Mouse (Mus musculus) heart, embryonic 15.5 days (tissue): Measurements from ENCODE around the gene Tbcc. TPM values are rescaled to one million over a fixed set of nuclear protein-coding genes. Genes with fewer than 3 reads are reported as not detected.

Source experiments
- ATAC-seq: fragments of 200-750 bp; cut with Nextera tagmentation; replicated peaks from 2 replicates; pipeline ENCODE4 v1.8.0; 2017; ENCODE audit warnings: low read depth, moderate TSS enrichment; ENCODE audit not compliant: insufficient number of reproducible peaks, insufficient read depth, low FRiP score
- H3K27ac ChIP-seq: fragments of 300-500 bp; sonication (generic); 2 replicates; pipeline ENCODE4 v1.5.1; 2015; ENCODE audit warnings: mild to moderate bottlenecking, inconsistent platforms
- H3K27me3 ChIP-seq: fragments of 300-500 bp; sonication (generic); 2 replicates; pipeline ENCODE4 v1.6.1; 2015; ENCODE audit warnings: inconsistent platforms
- H3K36me3 ChIP-seq: fragments of 300-500 bp; sonication (generic); 2 replicates; pipeline ENCODE4 v1.6.1; 2015; ENCODE audit warnings: mild to moderate bottlenecking, inconsistent platforms
- H3K4me1 ChIP-seq: fragments of 300-500 bp; sonication (generic); replicated peaks from 2 replicates; pipeline ENCODE4 v1.6.1; 2015; ENCODE audit warnings: inconsistent platforms
- H3K4me2 ChIP-seq: fragments of 300-500 bp; sonication (generic); 2 replicates; pipeline ENCODE4 v1.6.1; 2015; ENCODE audit warnings: inconsistent platforms, mild to moderate bottlenecking, moderate library complexity
- H3K4me3 ChIP-seq: fragments of 300-500 bp; sonication (generic); 2 replicates; pipeline ENCODE4 v1.5.1; 2015; ENCODE audit warnings: mild to moderate bottlenecking, inconsistent platforms
- H3K9ac ChIP-seq: fragments of 300-500 bp; sonication (generic); 2 replicates; pipeline ENCODE4 v1.6.1; 2015; ENCODE audit warnings: mild to moderate bottlenecking, inconsistent platforms
- H3K9me3 ChIP-seq: fragments of 300-500 bp; sonication (generic); replicated peaks from 2 replicates; pipeline ENCODE4 v1.6.1; 2016; ENCODE audit warnings: inconsistent platforms
- WGBS: fragments of 180-500 bp; shearing (Covaris S2); methylation state at CpG from one replicate; pipeline ENCODE4 v1.1.7; 2015; ENCODE audit warnings: mixed read lengths; 5-methylcytosine and 5-hydroxymethylcytosine counted together
- polyA plus RNA-seq: library from polyadenylated mRNA; unstranded; fragments of >200 nt; fragmentation: Nextera tagmentation; extraction: Ambion mirVana; gene quantifications from 2 replicates; pipeline ENCODE4 v1.2.1, GENCODE M21; 2015

Gene Tbcc
- polyA plus RNA-seq, 1 experiment from 2014 or later: 41.9 TPM

DNA sequence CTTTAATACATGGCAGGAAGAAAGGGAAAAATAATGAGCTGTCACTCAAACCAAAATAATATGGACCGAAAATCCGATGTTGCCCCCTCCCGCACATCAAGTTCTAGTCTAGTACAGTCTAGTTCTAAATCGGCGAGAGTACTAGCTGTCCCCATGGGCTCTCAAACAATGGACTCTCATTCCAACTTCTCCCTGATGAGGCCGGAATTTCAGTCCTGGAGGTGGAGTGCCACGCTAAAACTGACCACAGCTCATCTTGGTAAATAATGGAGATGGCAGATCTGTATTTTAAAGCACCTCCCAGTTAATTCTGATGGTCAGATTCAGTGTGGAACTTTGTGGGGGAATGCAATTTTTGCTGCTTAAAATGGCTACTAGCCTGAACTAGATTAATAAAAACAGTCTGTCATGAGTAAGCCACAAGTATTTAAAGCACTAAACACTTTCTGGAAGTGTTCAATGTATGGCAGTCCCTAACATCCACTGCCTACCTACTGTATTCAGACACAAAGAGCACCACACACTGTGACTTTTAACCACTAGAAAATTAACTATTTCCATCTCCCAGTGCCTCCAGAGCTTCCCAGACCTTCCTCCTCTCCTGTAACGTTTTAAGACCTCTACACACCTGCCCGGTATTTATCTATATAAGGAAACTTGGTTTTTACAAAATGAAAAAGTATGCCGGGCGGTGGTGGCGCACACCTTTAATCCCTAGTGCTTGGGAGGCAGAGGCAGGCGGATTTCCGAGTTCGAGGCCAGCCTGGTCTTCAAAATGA is 35.0 kb upstream of the Tbcc start:
- H3K4me3 ChIP-seq: peak overlapping the region; percentile 98
- no peaks in the 10 kb centered on the region for H3K9me3 ChIP-seq
- ATAC-seq: no peak
- H3K36me3 ChIP-seq: no peaks in the 10 kb centered on the region
- H3K4me2 ChIP-seq: peak overlapping the region; percentile 69
- peaks cover 34% of the 10 kb centered on the region for H3K4me1 ChIP-seq
- H3K9ac ChIP-seq: peak overlapping the region; percentile 100
- peak overlapping the region; percentile 100 for H3K27ac ChIP-seq
- WGBS: 45% methylated on average over 15 of the region's 15 CpGs
- no peaks in the 10 kb centered on the region for H3K27me3 ChIP-seq

DNA sequence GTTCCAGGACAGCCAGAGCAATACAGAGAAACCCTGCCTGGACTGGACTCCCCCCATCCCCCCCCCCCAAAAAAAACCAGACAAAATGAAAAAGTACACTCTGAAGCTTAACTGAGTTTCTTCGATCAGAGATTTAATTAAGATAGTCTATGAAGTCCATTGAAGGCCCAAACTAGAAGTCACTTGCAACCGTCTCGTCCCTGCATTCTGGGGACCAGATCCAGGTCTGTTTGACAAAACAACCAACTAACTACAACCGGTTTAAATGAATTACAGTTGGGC is 34.4 kb upstream of the Tbcc start:
- no peak for ATAC-seq
- Histone ChIP-seq H3K27me3 (no peaks in the 10 kb centered on the region), H3K4me2 (peak overlapping the region; percentile 69), H3K4me1 (peaks cover 37% of the 10 kb centered on the region), H3K27ac (peak overlapping the region; percentile 100), H3K9me3 (no peaks in the 10 kb centered on the region), H3K4me3 (peak overlapping the region; percentile 98), H3K9ac (peak overlapping the region; percentile 100), H3K36me3 (no peaks in the 10 kb centered on the region)
- 12% methylated on average over 4 of the region's 4 CpGs for WGBS

DNA sequence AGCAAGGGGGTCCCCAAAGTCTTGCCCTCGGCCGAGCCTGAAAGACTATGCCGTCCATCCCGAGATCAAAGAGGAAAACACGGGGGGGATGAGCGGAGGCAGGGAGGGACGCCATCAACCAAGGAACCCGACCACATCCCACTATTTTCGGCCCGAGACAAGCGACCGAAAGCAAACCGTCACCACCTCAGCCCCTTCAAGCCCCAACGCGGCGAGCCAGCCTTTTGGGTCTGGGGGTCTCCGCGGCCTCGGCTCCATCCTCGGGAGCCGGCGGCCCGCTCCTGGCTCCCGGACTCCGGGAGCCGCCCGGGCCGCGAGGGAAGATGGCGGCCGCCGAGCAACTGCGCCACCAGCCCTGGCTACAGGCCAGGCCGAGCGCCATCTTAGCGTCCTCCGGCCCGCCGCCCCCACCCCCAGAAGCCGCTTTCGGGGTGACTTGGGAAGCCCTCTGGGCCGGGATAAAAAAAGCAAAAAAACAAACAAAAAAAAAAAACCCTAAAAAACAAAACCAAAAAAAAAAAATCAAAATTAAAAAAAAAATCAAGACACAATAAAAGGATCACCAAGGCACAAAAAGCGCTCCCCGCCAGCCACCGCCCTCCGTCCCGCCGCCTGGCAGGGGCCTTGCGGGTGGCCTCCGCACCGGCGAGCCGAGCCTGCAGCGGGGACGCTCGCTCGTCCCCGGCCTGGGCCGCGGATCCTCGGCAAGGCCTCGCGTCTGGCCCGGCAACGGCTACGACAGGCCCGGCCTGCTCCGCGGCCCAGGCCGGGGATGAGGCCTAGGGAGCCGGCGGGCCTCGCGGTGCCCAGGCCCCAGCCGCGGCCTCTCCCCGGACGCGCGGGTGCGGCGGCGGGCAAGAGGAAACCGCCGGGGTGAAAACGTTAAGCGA is 33.8 kb upstream of the Tbcc start:
- peak; percentile 29 for ATAC-seq
- Histone ChIP-seq H3K27ac (peak overlapping the region; percentile 100), H3K4me1 (peaks cover 37% of the 10 kb centered on the region), H3K27me3 (no peaks in the 10 kb centered on the region), H3K4me2 (peak overlapping the region; percentile 69), H3K9me3 (no peaks in the 10 kb centered on the region), H3K36me3 (no peaks in the 10 kb centered on the region), H3K4me3 (peak overlapping the region; percentile 98), H3K9ac (peak overlapping the region; percentile 100)
- under 1% methylated on average over 87 of the region's 87 CpGs for WGBS

DNA sequence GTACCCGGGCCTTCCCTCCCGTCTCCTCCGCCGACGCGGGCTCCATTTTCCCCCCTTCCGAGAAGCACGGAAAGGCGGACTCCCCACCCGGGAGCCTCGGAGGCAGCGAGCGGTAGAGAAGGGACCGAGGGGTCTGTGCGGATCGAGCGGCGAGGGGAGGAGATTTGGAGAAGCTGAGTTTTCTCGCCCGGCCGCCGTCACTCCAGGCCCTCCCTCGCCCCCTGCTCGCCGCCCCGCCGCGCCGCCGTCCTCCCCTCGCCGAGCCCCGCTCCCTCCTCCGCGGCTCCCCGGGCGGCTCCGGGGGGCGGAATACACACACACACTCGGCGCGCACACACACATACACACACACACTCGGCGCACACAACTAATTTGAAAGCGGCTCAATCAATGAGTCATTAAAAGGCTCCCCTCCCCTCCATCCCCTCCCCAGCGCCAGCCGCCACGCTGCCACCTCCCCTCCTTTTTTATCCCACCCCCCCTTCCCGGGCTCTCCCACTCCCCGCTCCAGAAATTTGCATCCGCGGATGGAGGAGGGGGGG is 33.1 kb upstream of the Tbcc start:
- Histone ChIP-seq H3K9ac (peak overlapping the region; percentile 100), H3K4me2 (peak overlapping the region; percentile 64), H3K4me3 (peak overlapping the region; percentile 98), H3K9me3 (no peaks in the 10 kb centered on the region), H3K36me3 (no peaks in the 10 kb centered on the region), H3K27ac (peak overlapping the region; percentile 100), H3K4me1 (peaks cover 37% of the 10 kb centered on the region), H3K27me3 (no peaks in the 10 kb centered on the region)
- peak; percentile 72 for ATAC-seq
- WGBS: under 1% methylated on average over 45 of the region's 52 CpGs

DNA sequence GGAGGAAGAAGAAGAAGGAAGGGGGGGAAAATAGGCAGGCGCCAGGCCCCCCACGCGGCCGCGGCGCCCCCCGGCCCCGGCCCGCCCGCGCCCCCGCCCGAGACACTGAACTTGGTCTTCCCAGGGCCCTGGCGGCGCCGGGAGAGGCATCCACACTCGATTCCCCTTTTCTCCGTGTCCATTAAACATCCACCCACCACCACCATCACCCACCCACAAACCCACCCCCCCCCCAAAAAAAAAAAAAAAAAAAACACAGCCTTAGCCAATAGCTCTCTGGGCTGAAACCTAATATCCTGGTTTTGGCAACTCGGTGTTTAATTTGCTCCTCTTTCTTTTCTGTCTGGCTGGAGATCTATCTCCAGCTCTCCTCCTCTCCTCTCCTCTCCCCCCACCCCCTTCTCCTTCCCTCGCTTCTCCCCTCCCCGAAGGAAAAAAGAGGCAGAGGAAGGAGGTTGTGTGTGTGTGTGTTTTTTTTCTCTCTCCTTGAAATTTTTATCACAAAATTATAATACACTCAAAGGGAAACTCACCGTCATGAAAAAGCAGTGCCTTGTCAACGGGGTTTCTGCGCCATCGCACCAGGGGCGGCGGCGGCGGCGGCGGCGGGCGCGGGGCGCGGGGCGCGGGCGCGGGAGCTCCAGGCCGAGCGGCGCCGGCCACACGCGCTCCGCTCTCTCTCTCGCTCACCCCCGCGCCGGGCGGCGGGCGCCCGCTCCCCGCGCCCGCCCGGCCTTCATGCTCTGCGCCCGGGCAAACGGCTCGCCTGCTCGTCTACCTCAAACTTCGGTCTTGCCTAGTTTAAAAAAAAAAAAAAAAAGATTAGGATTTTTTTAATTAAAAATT is 32.4 kb upstream of the Tbcc start, which contains the start of gene Bicral:
Bicral (minus strand) TSS at position 580 of the 846 bp plus-strand sequence.
- Histone ChIP-seq H3K4me2 (peak within 1 kb of the TSS; percentile 64), H3K36me3 (no peaks in the 10 kb centered on the region), H3K9ac (peak within 1 kb of the TSS; percentile 100), H3K27me3 (no peaks in the 10 kb centered on the region), H3K27ac (peak within 1 kb of the TSS; percentile 100), H3K4me1 (peaks cover 30% of the 10 kb centered on the region), H3K4me3 (peak within 1 kb of the TSS; percentile 98), H3K9me3 (no peaks in the 10 kb centered on the region)
- WGBS: under 1% methylated on average over 45 of the region's 65 CpGs
- peak; percentile 55 for ATAC-seq

DNA sequence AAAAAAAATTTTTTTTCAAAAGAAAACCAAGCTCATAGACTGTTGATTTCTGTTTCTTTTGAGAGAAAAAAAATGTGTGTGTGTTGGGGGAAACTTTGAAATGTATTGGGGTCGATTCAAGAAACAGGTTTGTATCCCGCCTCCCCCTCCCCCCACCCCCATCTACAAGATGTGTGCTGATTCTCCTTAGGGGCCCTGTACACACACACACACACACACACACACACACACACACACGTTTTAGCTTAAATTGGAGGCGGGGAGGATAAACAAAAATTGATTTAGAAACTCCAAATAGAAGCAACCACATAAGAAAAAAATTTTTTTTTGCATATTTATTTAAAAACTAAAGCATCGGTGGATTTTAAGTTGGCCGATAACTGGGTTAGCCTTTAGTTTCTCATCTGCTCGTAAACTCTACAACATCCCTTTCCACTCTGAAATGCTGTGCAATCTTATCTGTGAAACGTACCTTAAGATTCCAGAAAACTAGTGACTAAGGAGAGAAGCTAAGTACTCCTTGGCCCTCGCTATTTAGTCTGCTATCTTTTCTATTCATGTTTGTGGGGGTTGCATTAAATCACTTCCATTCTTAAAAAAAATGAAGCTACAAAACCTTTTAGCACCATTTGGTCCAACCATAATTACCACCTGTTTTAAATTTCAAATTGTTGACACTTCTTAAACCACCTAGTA is 31.6 kb upstream of the Tbcc start:
- peak overlapping the region; percentile 100 for H3K27ac ChIP-seq
- H3K4me3 ChIP-seq: peak overlapping the region; percentile 98
- H3K4me2 ChIP-seq: peak overlapping the region; percentile 64
- H3K4me1 ChIP-seq: peaks cover 23% of the 10 kb centered on the region
- peak overlapping the region; percentile 100 for H3K9ac ChIP-seq
- H3K36me3 ChIP-seq: no peaks in the 10 kb centered on the region
- 21% methylated on average over 9 of the region's 9 CpGs for WGBS
- H3K27me3 ChIP-seq: no peaks in the 10 kb centered on the region
- no peak for ATAC-seq
- H3K9me3 ChIP-seq: no peaks in the 10 kb centered on the region

DNA sequence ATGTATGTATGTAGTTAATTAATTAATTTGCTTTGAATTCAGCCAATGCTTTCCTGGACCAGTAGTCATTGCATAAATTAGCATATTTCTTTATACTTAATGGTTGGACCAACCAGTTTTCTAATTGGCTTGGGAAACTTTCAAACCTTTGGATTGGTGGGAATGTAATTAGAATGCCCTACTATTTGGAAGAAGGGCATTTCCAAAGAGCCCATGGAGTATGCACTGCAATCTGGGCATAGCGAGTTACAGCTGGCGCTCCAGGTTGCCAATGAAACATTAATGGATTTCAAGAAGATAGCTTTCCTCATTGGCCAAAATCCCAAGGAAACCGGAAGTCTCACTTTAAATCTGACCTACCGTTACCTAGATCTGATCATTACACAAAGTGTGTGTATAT is 30.4 kb upstream of the Tbcc start:
- H3K4me3 ChIP-seq: no peak overlapping the region
- H3K9me3 ChIP-seq: no peaks in the 10 kb centered on the region
- ATAC-seq: no peak
- no peak overlapping the region for H3K27ac ChIP-seq
- H3K4me1 ChIP-seq: peaks cover 11% of the 10 kb centered on the region
- H3K9ac ChIP-seq: no peak overlapping the region
- no peak overlapping the region for H3K4me2 ChIP-seq
- no peaks in the 10 kb centered on the region for H3K36me3 ChIP-seq
- H3K27me3 ChIP-seq: no peaks in the 10 kb centered on the region
- WGBS: 92% methylated on average over 4 of the region's 4 CpGs

DNA sequence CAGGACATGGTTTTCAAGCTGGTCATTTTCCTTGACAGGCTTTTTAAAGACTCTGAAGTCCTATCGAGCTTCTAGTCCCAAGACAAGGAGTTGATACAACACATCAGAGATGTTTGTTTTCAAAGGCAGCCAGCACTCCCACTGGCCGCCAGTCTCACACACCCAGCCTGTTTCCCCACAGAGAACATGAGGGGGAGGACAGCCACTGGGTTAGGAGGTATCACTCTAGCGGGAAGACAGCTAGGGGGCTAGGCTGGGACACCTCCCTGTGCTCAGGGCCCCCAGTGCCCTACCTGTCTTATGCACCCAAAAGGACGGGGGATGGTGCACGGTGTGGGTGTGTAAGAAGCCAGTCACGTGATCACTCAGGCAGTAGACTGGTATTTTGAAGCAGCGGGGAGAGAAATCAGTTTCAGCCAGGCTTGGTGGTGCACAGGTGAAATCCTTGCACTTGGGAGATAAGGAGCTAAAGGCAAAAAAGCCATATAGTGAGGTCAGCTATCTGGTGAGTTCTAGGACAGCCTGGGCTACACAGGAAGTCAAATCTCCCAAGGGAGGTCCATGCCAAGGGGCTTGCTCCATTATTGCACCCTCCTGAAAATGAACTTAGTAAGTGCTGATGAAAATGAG is 25.8 kb upstream of the Tbcc start:
- ATAC-seq: no peak
- Histone ChIP-seq H3K4me1 (peaks cover 3% of the 10 kb centered on the region; the same call in 1 of the 2 replicates), H3K4me2 (no peak overlapping the region), H3K4me3 (no peak overlapping the region), H3K27me3 (no peaks in the 10 kb centered on the region), H3K9me3 (no peaks in the 10 kb centered on the region), H3K36me3 (no peaks in the 10 kb centered on the region), H3K9ac (no peak overlapping the region), H3K27ac (no peak overlapping the region)
- WGBS: 50% methylated on average over 7 of the region's 7 CpGs

DNA sequence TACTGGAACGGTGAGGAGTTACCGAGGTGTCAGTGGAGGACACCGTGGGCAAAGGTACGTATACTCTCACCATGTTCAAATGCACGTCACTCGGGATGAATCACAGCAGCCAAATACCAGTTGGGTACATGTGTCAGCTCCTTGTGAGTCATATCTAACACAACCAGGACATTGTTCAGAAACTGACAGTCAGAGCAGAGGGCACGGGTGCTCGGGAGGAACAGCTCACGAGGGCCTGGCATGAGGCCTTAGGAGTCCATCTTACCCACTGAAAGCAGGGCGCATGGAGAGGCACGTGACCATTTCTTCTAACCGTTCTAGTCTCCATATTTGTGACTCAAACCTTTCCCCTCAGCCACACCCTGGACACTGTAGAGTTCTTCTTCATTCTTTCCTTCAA is 23.6 kb upstream of the Tbcc start:
- Histone ChIP-seq H3K4me2 (no peak overlapping the region), H3K9ac (no peak overlapping the region), H3K4me3 (no peak overlapping the region), H3K36me3 (no peaks in the 10 kb centered on the region), H3K27ac (no peak overlapping the region), H3K4me1 (no peaks in the 10 kb centered on the region; the same call in 1 of the 2 replicates), H3K9me3 (no peaks in the 10 kb centered on the region), H3K27me3 (no peaks in the 10 kb centered on the region)
- 81% methylated on average over 12 of the region's 12 CpGs for WGBS
- no peak for ATAC-seq

DNA sequence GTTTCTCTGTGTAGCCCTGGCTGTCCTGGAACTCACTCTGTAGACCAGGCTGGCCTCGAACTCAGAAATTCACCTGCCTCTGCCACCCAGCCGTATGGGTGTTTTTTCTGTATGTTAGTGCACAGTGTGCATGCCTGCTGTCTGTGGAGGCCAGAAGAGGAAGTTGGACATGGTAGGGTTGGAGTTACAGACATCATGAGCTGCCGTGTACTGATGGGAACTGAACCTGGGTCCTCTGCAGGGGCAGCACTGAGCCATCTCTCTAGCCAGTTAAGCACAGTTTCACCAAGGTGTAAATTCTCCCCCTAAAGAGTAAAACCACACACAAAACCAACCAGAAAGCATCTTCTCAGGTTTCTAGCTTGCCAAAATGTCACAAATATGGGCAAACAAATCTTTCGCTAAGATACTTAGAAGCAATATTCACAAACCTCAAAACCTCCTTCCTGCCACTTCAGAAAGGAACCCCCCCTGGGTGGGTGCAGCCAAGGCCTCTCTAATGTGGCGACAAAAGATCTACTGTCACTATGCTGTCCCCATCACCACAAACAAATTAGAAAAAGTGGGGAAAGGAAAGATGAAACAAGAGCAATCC is 20.2 kb upstream of the Tbcc start:
- WGBS: 90% methylated on average over 5 of the region's 5 CpGs
- H3K9me3 ChIP-seq: no peaks in the 10 kb centered on the region
- H3K27me3 ChIP-seq: no peaks in the 10 kb centered on the region
- H3K36me3 ChIP-seq: no peaks in the 10 kb centered on the region
- peaks cover 17% of the 10 kb centered on the region for H3K4me1 ChIP-seq
- H3K9ac ChIP-seq: no peak overlapping the region
- no peak overlapping the region for H3K4me2 ChIP-seq
- H3K4me3 ChIP-seq: no peak overlapping the region
- H3K27ac ChIP-seq: no peak overlapping the region
- ATAC-seq: no peak
